Mouse (Mus musculus): ENCODE measurements at regions not wholly inside any gene's neighbourhood (a gene's known extent, or its start where the extent isn't known, plus 50 kb on each side); places are given as distances from the start of the nearest gene placed in this dataset.

- no peak for DNase-seq
Observed at GRCm38 (mm10) chr4:40537859-40538258, 65.9 kb downstream of the Tmem215 start.

GRCm38 (mm10) chr4:40543085-40544048, 71.4 kb downstream of the Tmem215 start:
- DNase-seq = no peak

- no peak for DNase-seq
Observed at GRCm38 (mm10) chr4:40544056-40544455, 72.1 kb downstream of the Tmem215 start.

- no peak for DNase-seq
Observed at GRCm38 (mm10) chr4:40544806-40545205, 72.8 kb downstream of the Tmem215 start.

GRCm38 (mm10) chr4:40545700-40546099, 73.7 kb downstream of the Tmem215 start:
- DNase-seq = no peak

- no peak for DNase-seq
Observed at GRCm38 (mm10) chr4:40559824-40560223, 87.8 kb downstream of the Tmem215 start.

- no peak for DNase-seq
Observed at GRCm38 (mm10) chr4:40573300-40573699, 101.3 kb downstream of the Tmem215 start.

- DNase-seq = no peak
Observed at GRCm38 (mm10) chr4:40575951-40576350, 104.0 kb downstream of the Tmem215 start.

- no peak for DNase-seq
Observed at GRCm38 (mm10) chr4:40584436-40584835, 112.5 kb downstream of the Tmem215 start.

GRCm38 (mm10) chr4:40584940-40585571, 113.1 kb downstream of the Tmem215 start:
- peak; percentile 26 for DNase-seq

GRCm38 (mm10) chr4:40586045-40586444, 114.1 kb downstream of the Tmem215 start:
- DNase-seq = no peak

GRCm38 (mm10) chr4:40587254-40587653, 115.3 kb downstream of the Tmem215 start:
- DNase-seq = no peak

- peak; percentile 4 for DNase-seq
Observed at GRCm38 (mm10) chr4:40593806-40594205, 109.2 kb downstream of the Aptx start.

GRCm38 (mm10) chr4:40625024-40625423, 78.0 kb downstream of the Aptx start:
- no peak for DNase-seq

GRCm38 (mm10) chr4:40625911-40626310, 77.1 kb downstream of the Aptx start:
- no peak for DNase-seq

All from right cerebral cortex, postnatal 4 days (tissue).